Mouse (Mus musculus) intestine, postnatal 0 days (tissue): ENCODE measurements around the gene Oaz1. TPM values are rescaled to one million over a fixed set of nuclear protein-coding genes. Genes with fewer than 3 reads are reported as not detected.

Experiments
- ATAC-seq: fragments of 200-750 bp; cut with Nextera tagmentation; 2 replicates; pipeline ENCODE4 v1.8.0; 2017; ENCODE audit warnings: mild to moderate bottlenecking, moderate TSS enrichment, moderate library complexity
- H3K27ac ChIP-seq: fragments of 300-500 bp; sonication (generic); 2 replicates; pipeline ENCODE4 v1.5.1; 2014; ENCODE audit warnings: mild to moderate bottlenecking, low read depth, low read length, moderate library complexity
- H3K27me3 ChIP-seq: fragments of 300-500 bp; sonication (generic); replicated peaks from 2 replicates; pipeline ENCODE4 v1.6.1; 2014; ENCODE audit warnings: low read length, mixed read lengths; ENCODE audit not compliant: control insufficient read depth, insufficient read depth
- H3K36me3 ChIP-seq: fragments of 300-500 bp; sonication (generic); 2 replicates; pipeline ENCODE4 v1.6.1; 2014; ENCODE audit warnings: mild to moderate bottlenecking, moderate library complexity; ENCODE audit not compliant: control insufficient read depth, insufficient read depth
- H3K4me1 ChIP-seq: fragments of 300-500 bp; sonication (generic); replicated peaks from 2 replicates; pipeline ENCODE4 v1.6.1; 2014; ENCODE audit warnings: antibody characterized with exemption, low read length, mixed read lengths; ENCODE audit not compliant: control insufficient read depth, insufficient read depth
- H3K4me2 ChIP-seq: fragments of 300-500 bp; sonication (generic); replicated peaks from 2 replicates; pipeline ENCODE4 v1.6.1; 2014; ENCODE audit warnings: low read depth, mild to moderate bottlenecking, moderate library complexity
- H3K4me3 ChIP-seq: fragments of 300-500 bp; sonication (generic); 2 replicates; pipeline ENCODE4 v1.5.1; 2014; ENCODE audit warnings: low read depth, low read length
- H3K9ac ChIP-seq: fragments of 300-500 bp; sonication (generic); 2 replicates; pipeline ENCODE4 v1.6.1; 2014; ENCODE audit warnings: mild to moderate bottlenecking, low read depth, low read length
- H3K9me3 ChIP-seq: fragments of 300-500 bp; sonication (generic); 2 replicates; pipeline ENCODE4 v1.6.1; 2016; ENCODE audit warnings: mixed run types; ENCODE audit not compliant: control insufficient read depth
- CTCF ChIP-seq: sonication (generic); IDR thresholded peaks from 2 replicates; pipeline ENCODE4 v1.5.1; 2016; ENCODE audit warnings: low read depth, mild to moderate bottlenecking, control low read depth, antibody characterized with exemption, moderate library complexity
- WGBS: fragments of 180-500 bp; shearing (Covaris S2); extraction: QIAGEN DNeasy Blood & Tissue Kit; methylation state at CpG from one replicate; pipeline ENCODE4 v1.1.7; 2014; 5-methylcytosine and 5-hydroxymethylcytosine counted together
- polyA plus RNA-seq: library from polyadenylated mRNA; unstranded; fragments of >200 nt; fragmentation: Nextera tagmentation; extraction: Ambion mirVana; gene quantifications from 2 replicates; pipeline ENCODE4 v1.2.1, GENCODE M21; 2015

Gene Oaz1
- polyA plus RNA-seq, 1 experiment from 2014 or later, result 1,019 TPM

- Histone ChIP-seq H3K27ac (peak overlapping the region; percentile 41; the same call in 1 of the 2 replicates), H3K36me3 (peaks cover 64% of the 10 kb centered on the region), H3K4me2 (no peak overlapping the region), H3K4me1 (no peaks in the 10 kb centered on the region), H3K9me3 (no peaks in the 10 kb centered on the region), H3K4me3 (no peak overlapping the region), H3K9ac (no peak overlapping the region), H3K27me3 (no peaks in the 10 kb centered on the region)
- 72% methylated on average over 4 of the region's 4 CpGs for WGBS
- ATAC-seq, result no peak
- no peak for TF ChIP-seq CTCF
These were observed 32.7 kb upstream of the Oaz1 start for GRCm38 (mm10) chr10:80793803-80794202.

- H3K36me3 ChIP-seq, result peaks cover 55% of the 10 kb centered on the region
These were observed 31.7 kb upstream of the Oaz1 start for GRCm38 (mm10) chr10:80794750-80795149.

DNA sequence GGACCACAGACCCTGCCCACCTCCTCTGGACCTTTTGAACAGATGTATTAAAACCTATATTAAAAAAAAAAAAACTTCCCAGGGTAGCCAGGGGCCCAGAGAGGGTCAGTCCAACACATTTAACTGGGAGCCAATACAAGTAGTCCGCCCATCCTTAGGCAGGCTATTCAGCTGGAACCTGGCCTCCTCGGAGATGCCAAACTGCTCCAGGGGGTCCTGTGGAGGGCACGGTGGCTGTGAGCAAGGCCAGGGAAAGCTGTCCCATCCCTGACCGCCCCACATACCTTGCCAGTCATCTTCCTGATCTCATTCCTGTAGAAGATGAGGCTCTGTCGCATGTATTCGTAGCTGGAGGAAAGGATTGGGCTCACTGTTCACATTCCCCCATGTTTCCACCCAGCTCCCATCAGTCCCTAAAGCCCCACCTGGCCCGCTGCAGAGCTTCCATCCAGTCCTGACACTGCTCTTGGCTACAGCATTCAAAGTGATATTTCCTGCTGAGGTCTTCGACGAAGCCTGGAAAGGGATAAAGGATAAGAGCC is 30.1 kb upstream of the Oaz1 start:
- no peak overlapping the region for H3K4me2 ChIP-seq
- no peaks in the 10 kb centered on the region for H3K27me3 ChIP-seq
- H3K27ac ChIP-seq, result no peak overlapping the region
- H3K9me3 ChIP-seq, result no peaks in the 10 kb centered on the region
- no peak overlapping the region for H3K4me3 ChIP-seq
- no peak for TF ChIP-seq CTCF
- H3K9ac ChIP-seq, result 0 out of 2 replicates have a peak overlapping the region, but pooled peaks have one; percentile 97
- 86% methylated on average over 9 of the region's 9 CpGs for WGBS
- H3K36me3 ChIP-seq, result peaks cover 45% of the 10 kb centered on the region
- ATAC-seq, result no peak
- H3K4me1 ChIP-seq, result no peaks in the 10 kb centered on the region

More at GRCm38 (mm10) chr10:80794750-80795149, 31.7 kb upstream of the Oaz1 start:
- no peak for ATAC-seq
- no peak overlapping the region for H3K27ac ChIP-seq
- H3K9me3 ChIP-seq, result no peaks in the 10 kb centered on the region
- no peak for TF ChIP-seq CTCF
- H3K4me3 ChIP-seq, result no peak overlapping the region
- 86% methylated on average over 8 of the region's 8 CpGs for WGBS
- H3K4me2 ChIP-seq, result no peak overlapping the region
- H3K27me3 ChIP-seq, result no peaks in the 10 kb centered on the region
- H3K9ac ChIP-seq, result no peak overlapping the region
- no peaks in the 10 kb centered on the region for H3K4me1 ChIP-seq

DNA sequence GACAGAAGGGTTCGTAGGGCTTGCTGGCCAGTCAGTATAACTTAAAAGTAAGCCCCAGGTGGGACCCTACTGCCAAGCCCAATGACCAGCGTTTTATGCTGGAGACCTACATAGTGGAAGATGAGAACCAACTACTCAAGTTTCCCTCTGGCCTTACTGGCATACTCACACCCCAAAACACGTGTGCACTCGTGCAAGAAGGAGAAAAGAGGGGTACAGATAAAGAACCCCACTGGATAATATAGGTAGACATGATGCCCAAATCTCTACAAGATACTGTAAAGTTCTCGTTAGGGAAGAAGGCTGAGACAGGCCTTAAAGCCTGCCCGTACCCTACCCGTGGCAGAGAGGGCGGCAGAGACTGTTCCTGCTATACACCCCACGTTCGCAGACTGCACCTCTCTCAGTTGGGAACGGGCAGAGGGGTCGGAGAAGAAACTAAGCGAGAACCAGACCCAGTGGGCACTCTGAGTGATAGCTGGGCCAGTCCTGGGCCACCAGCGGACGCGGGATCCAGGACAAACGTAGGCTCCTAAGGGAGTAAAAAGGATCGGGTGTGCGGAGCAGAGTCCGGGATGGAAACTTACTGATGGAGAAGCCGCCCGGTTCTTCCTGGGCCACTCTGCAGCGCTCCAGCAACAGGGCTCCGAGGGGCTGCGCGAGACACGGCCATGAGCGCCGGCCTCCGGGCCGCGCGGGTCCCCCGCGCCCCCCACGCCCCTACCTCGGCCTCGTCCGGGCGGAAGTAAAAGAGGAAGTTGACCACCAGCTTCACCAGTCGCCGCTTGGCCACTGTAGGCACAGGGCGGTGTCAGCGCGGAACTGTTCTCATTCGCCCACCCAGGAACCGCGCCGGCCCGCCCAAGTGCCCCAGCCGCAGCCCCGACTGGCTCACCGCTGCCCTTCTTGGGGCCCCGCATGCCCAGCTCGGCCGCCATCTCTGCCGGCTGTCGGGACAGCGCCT is 29.0 kb upstream of the Oaz1 start:
- H3K4me2 ChIP-seq, result peak overlapping the region; percentile 90
- no peak; the same call in 1 of the 2 replicates for ATAC-seq
- peak overlapping the region; percentile 99 for H3K27ac ChIP-seq
- 3% methylated on average over 52 of the region's 59 CpGs for WGBS
- peak overlapping the region; percentile 81 for H3K4me3 ChIP-seq
- no peak for TF ChIP-seq CTCF
- no peaks in the 10 kb centered on the region for H3K27me3 ChIP-seq
- peak overlapping the region; percentile 97 for H3K9ac ChIP-seq
- H3K36me3 ChIP-seq, result peaks cover 45% of the 10 kb centered on the region
- H3K9me3 ChIP-seq, result no peaks in the 10 kb centered on the region
- no peaks in the 10 kb centered on the region for H3K4me1 ChIP-seq

DNA sequence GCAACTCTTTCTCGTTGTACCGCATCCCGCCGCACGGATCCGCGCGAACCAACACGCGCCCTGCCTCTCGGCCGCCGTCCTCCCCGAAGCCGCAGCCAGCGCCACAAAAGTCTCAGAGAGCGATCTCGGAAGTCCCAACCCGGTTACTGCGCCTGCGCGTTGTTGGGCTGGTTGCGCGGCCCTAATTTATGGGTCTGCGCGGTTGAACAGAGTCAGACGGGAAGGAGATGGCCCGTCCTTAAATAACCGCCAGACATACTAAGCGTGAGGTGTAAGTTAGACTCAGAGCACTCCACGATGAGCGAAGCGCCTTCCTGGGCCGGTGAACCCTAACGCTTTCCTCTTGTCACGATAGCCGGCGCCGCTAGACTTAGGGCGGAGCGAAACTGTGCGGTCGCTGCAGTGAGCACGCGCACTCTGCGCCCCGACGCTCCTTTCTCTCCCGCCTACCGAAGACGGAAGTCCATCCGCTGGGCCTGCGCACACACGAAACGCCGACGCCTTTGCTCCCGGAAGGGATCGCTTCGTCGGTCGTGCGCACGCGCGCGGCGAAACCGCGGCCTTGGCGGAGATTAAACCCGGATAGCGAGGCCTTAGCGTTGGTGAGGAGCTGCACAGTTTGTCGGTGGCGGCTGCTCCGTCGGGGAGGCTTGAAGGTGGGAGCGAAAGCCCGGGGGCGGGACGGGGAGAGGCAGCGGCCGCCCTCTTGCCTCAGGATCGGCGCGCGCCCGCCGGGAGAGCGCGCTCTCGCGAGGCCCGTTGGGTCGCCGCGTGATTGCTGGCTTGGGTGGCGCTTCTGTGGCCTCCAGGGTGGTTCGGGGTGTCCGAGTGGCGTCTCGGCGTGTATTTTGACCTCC is 28.1 kb upstream of the Oaz1 start, which contains the start of the genes Sf3a2 and Plekhj1:
Sf3a2 (plus strand) TSS at position 49 of the 857 bp plus-strand sequence.
Plekhj1 (minus strand) TSS at position 477 of the 857 bp plus-strand sequence.
- ATAC-seq, result peak; percentile 91
- Histone ChIP-seq H3K9ac (peak within 1 kb of the TSS; percentile 97), H3K4me1 (no peaks in the 10 kb centered on the region), H3K4me3 (peak within 1 kb of the TSS; percentile 81), H3K36me3 (peaks cover 47% of the 10 kb centered on the region), H3K9me3 (no peaks in the 10 kb centered on the region), H3K4me2 (peak within 1 kb of the TSS; percentile 90), H3K27me3 (no peaks in the 10 kb centered on the region), H3K27ac (peak within 1 kb of the TSS; percentile 99)
- 0 out of 2 replicates have a peak, but pooled peaks have one; percentile 33 for TF ChIP-seq CTCF
- under 1% methylated on average over 104 of the region's 104 CpGs for WGBS
